Mouse (Mus musculus) adrenal gland, postnatal 10 days (tissue): ENCODE data around the gene Slco3a1. TPM values are rescaled to one million over a fixed set of nuclear protein-coding genes. Genes with fewer than 3 reads are reported as not detected.
A peak's percentile ranks its signal among the peaks of the same experiment; 100 is the strongest.

Experiments
- DNase-seq: peaks from one replicate; pipeline ENCODE4 v3.0.0; 2021; ENCODE audit warnings: mixed read lengths
- total RNA-seq, 2 experiments: library from RNA; stranded (reverse); gene quantifications; 2 replicates each; pipeline ENCODE4 v1.2.3; 2021

Gene Slco3a1
- total RNA-seq, 2 experiments from 2014 or later: 20.5 to 31.2 TPM

DNA sequence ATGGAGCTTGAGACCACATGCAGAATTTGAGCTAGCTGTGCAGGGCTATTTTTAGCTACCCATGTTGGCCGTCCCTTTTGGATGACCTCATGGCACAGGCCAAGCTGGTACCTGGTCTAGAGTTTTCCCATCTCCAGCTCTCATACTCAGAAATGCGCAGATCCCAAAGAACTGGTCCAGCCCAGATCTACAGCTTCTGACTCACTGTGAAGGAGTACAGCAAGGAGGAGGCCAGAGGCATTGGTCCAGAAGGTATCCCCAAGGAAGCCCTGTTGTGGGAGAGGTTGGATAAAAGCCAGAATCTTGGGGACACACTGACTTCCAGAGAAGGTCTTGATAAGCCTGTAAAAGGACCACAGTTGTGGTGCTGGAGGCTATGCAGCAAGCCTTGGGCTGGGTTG is 172.7 kb downstream of the Slco3a1 start:
- peak; percentile 29 for DNase-seq

DNA sequence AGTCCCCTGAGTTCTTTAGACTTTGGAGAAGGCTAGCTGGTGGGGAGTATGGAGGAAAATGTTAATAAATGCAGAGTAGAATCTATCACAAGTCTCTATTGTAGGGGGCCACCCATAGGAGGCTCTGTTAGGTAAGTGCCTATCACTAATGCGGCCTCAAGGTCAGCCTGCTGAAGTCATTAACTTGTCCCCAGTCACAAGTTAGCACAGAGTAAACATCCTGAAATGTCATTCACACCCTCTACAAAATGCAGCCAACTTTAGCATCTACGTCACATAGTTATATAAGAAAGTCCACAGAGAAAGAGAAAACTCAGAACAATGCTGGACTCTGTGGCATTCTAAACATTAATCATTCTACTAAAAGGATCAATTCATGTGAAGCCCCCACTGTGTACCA is 173.5 kb downstream of the Slco3a1 start:
- DNase-seq: no peak

DNA sequence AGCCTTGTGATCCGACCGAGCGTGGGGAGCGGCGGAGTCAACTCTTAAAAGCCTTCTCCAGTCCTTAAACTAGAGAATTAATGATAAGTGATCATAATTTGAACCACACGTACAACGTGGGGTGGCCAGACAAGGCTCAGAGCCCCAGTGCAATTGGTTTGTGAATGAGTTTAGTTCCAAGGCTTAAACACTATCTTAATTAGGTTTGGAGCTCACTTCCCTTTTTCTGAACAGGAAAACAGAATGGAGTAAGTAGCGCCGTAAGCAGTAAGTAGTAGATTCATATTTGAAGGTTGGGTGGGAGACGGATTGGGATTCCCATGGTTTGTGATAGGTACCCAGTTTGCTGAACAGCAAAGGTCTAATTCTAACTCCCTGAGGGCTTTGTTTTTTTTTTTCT is 176.7 kb downstream of the Slco3a1 start:
- DNase-seq: no peak

DNA sequence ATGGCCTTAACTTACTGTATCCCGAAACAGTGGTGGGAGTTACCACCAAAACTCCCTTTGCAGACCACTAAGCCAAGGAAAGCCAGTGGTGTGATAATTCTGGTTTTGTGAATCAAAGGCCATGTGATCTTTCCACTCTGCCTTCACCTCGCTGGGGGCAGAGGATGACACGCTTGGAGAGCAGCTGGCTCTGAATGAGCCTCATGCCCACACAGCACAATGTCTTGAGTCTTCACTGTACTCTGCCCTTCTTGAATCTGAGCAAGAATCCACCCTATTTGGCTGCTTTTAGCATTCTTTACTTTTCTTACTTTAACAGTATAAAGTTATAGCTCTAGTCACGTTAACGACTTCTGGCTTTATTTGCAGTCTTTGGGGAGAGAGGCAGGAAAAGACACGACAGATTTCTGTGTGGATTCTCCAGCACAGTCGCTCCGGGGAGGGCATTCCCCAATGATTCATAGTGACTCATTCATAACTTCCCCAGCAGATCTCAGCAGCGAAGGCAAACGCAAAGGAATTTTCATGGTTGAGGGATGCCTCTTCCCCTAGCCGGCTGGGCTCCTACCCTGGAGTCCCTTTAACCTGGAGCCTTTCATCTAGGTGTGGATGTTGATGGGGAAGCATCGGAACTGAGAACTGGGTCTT is 178.1 kb downstream of the Slco3a1 start:
- DNase-seq: peak; percentile 35

DNA sequence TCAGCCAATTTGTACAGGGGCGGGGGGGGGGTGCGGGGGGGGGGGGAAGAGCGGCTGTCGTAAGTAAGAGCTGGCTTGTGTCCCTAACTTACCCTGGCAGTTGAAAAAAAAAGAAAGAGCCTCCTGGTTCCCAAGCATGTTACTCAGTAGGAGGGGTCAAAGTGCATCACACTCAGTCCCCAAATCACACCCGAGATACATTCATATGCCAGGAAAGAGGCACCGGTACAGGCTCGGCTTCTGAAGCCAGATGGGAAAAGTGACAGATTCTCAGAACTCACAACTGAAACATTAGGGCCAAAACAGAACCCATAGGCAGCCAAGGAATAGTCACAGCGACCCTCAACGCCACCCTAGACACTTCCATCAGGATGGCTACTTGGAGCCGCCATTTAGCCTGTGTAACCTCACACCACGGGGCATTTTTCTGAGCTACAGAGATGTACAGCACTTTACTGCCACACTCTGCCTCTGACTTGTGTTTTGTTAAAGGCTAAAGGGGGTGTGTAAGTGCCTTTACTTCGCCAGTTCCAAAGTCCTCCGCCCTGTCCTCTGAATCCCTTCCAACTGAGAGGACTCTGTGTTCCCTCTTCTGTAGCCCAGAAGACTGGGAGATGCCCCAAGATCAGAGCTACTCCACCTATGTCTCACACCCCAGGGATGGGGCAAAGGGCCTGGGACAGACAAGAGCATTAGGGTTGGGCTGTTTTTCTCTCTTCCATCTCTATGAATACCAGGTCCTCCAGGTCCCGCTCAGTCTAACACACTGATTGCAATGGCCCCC is 179.2 kb downstream of the Slco3a1 start:
- no peak for DNase-seq

DNA sequence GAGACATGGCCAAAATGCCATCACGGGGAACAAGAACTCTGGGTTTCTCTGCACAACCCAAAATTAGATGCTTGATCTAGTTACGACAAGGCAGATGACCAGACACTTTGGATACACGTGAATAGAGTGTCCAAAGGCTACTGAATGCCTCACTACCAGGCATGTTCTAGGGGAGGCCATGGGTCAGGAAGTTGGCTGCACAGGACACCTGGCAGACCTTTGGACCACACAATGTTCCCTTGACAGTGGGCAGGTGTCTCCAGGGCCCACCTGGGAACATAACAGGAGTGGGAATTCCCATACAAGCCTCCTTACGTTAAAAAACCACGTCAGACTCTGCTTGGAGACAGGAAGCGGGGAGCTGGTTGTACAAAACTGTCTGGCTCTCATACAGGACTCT is 181.5 kb downstream of the Slco3a1 start:
- DNase-seq: no peak

DNA sequence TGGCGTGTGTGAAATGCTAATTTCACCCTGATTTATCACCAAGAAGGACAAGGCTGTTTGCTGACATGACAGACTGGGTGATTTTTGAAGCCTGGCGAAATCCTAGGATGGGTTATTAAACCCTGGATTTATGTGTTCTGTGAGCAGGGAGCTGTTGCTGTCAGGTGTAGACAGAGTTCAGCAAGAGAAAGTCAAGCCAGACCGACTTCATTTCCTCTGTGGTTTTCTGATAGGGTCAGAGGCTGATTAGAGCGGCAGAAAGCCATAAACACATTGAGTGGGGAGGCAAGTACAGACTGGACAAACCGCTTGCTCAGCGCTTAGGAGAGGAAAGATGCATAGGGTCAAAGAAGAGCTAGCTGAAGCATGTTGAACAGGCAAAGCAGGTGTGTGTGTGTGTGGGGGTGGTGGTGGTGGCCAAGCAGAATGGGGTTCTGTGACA is 182.4 kb downstream of the Slco3a1 start:
- no peak for DNase-seq

DNA sequence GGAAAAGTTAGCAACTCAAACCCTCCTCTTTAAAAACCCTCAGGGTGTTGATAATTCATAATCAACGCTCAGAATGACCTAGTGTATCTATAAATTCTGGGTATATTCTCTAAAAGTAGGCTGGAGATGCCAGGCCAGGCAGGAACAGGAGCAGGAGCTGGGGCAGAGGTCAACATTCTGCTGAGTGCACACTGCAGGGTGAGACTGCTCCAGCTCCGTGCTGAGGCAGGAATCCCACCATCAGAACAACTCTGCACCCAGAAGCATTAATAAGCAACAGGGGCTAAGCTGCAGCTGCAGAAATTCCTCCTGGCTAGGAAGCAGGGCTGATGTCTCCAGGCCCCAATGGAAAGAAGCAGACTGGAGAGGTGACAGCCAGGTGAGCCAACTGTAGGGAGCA is 182.9 kb downstream of the Slco3a1 start:
- no peak for DNase-seq

DNA sequence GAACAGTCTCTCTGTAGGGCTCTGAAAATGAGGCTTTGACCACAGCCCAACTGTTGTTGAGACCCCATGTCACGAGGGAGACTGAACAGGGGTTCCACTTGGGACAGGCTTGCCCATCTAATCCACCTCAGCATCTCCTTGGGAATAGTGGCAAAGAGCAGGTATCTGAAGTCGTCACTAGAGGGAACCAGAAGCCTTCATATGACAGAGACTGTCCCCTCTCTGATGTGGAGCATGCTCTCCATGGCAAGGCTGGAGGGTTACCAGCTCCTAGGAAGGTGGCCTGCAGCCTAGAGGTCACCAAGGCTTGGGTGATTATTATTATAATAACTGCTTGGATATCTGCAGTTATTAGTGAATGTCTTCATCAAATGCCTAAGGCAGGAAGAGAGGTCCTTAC is 183.4 kb downstream of the Slco3a1 start:
- DNase-seq: peak; percentile 40

DNA sequence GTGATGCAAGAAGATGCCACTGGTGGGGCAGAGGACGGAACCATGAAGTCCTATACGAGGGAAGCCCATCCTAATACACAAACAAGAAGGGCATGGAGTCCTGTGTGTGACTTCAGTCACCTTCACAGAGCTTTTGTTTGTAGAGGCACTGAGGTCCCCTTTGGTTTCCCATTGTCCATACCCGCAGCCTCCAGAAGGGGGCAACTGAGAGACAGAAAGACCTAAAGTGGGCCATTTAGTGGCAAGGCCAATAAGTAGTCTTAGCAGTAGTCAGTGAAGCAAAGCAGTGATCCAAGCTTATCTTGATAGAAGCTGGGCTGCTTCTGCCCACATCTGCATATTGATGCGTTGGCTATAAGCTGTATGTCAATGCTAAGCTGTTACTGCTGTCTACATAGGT is 184.9 kb downstream of the Slco3a1 start:
- peak; percentile 55 for DNase-seq

DNA sequence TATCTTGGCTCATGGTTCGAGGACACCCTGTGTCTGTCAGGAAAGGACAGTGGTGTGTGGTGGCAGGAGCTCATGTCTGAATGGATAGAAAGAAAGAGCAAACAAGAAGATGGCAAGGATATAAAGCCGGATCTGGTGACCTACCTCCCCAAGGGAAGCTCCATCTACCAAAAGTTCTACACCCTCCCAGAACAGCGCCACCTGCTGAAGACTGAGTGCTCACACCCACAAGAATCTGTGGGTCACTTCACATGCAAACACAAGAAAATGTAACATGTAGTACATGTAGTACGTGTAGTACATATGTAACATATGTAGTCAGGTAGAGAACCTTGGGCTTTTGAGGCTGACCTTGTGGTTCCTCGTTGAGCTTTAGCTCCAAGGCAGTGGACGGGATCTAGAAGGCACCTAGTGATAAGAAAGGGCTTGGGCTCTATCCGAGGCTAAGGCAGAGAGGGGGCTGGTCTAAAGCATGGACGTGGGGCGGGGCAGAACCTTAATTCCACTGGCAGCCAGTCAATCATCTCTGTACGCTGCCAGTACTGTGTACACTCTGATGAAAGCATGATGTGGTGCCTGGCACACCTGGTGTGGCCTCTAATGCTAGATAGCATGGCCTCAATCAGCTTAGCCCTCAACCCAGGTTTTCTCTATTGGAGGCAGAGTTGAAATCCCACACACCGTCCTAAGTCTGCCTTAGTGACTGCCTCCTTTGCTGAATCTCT is 186.2 kb downstream of the Slco3a1 start:
- DNase-seq: no peak

DNA sequence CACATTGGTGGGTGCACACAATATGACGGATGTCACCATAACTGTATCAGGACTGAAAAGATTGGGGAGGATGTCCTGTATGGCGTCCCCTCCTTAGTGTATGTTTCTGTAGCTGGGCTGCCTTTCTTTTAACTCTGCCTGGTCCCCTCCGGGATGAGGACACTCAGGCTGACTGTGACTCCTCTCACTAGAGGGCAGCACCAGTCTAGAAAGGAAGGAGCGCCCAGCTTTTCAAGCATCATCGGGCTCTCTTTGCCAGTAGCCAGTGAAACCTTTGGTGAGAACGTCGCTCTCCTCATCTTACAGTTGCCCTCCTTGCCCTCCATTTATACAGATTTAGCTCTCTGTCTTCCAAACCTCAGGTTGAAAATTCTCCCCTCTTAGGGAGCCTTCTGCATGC is 187.2 kb downstream of the Slco3a1 start:
- DNase-seq: peak; percentile 60

DNA sequence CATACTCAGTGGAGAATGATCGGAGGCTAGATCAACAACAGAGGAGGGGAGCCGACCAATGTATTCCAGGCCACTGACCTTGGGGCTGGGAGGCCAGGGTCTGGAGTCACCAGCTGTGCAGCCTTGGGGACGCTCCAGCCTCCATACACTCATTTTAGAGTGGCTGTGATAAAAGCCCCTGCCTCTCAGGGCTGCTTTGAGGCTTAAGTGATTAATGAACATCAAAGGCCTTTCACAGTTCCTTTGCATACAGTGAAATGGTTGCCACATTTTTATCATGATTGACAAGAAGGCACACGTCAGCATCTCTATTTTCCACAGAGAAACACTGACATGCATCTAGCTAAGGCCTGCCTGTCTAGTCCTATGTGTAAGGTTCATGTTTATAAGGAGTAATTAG is 189.0 kb downstream of the Slco3a1 start:
- DNase-seq: no peak

DNA sequence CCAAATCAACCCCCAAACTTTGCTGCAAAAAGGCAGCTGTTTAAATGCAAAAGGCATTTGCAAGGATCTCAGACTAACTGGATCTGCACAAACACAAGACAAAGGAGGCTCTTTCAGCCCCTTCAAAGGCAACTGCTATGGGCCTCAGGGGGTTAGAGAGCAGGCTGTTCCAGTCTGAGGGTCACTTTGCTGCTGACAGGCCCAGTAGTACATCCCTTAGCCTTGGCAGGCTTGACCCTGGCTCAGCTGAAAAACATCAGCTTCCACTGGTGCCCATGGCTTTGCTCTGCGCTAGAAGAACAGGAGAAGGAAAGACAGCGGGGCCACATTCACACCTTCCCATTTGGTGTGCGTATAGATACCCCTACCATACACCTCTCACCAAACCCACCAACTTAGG is 189.6 kb downstream of the Slco3a1 start:
- DNase-seq: no peak

DNA sequence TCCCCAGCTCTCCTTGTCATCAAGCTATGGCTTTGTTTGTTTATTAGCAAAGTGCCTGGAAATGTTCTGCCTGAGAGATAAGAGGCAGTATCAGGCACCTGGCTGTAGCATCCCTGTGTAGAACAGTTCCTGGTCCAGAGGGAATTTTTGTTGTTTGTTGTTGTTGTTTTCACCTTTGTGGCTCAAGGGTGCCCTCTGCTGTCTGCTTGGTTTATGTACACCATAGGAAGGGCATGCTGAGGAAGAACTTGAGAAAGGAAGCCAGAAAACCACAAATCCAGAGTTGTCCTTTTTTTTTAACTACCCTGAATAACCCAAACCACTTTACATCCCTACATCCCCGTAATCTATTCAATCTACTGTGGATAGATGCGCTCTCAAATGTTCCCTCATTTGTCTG is 191.1 kb downstream of the Slco3a1 start:
- no peak for DNase-seq

DNA sequence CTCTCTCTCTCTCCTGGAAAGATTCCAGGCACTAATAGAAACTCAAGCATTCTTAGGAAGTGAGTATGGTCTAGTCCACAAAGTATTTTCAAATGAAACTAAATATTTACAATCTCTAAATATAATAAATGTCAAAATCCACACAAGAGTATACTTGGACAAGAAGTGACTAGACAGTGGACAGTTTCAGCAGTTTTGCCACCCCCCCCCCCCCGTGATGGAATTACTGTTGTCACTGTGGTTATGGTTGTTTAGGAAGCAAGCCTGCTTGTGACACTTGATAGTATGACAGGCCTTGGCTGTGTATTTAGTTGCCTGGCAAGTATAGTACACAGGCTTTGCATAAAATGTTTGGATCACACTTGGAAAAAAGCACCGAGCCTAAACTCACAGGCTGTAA is 192.9 kb downstream of the Slco3a1 start:
- DNase-seq: no peak

DNA sequence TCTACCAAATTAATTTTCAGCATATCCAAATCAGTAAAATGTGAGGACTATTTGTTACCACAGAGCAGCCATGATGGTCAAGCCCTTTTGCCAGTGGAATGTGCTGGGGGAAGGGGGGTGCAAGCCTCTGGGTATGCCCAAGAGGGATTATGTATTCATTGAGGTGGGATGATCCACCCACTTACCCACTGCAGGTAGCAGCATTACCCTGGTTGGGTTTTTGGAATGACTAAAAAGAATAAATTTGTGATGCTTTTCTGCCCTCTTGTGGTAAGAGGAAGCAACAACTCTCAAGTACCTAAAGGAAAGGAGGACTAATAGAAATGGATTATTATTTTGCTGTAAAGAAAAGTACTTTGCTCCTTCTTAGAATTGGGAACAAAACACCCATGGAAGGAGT is 197.6 kb downstream of the Slco3a1 start:
- DNase-seq: no peak

DNA sequence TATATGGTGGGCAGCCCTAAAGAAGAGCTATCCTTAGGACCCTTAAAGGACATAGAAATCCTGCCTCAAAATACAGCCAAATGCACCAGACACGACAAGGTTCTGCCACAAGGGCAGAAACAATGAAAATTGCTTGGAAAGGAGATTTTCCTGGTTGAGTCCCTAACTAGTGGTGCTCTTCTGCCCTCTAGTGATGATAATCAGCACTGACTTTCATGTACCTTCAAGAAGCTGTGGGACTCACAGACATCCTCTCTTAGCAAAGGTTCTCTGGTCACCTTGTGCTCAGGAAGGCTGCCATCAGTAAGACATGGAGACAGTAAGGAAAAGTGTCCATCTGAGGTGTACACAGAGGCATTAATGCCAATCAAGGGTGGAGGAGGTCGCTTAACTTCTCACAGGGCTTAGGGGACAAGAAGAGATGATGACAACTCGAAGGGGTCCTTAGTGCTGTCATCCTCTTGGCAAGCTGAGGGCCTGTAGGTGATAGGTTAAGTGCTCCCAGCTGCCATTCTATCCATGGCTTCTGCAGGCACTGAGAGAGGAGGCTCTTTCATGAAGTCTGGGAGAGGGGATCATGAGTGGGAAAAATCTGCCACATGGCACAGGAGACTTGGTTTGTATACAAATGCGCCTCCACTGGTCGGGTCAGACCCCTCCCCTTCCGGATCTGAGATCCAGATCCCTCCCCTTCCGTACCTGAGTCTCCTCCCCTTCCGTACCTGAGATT is 199.9 kb downstream of the Slco3a1 start:
- DNase-seq: peak; percentile 56

DNA sequence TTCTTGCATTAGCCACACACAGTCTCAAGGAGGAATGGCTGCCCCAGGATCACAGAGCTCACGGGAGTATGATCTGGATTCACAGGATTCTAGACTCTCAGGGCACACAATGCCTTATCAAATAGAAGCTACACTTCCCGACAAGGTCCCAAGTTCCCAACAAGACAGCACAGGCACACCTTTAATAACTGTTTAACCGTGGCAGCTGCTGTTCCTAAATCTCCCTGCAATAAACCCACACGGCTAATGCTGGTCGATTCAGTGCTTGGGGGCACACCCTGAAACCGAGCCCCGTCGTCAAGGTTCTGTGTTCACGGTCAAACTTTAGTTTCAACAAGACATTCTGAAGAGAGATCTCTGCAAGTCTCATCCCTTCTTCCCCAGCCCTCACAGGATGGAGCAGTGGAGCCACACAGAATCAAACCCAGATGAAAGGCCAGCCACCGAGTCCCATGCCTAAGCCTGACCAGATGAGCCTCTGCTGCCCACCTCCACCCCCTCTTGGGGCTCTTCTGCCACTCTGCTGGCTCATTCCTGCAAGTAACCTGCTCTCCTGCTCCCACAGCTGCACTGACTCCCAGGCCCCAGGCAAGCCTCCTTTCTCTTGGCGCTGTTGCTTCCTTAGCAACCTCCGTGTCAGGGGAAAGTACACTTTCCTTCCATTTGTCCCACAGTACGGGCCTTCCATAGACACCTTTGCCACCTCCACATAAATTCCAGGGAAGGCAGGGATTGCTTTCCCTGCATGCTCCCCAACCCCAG is 200.7 kb downstream of the Slco3a1 start:
- DNase-seq: no peak

DNA sequence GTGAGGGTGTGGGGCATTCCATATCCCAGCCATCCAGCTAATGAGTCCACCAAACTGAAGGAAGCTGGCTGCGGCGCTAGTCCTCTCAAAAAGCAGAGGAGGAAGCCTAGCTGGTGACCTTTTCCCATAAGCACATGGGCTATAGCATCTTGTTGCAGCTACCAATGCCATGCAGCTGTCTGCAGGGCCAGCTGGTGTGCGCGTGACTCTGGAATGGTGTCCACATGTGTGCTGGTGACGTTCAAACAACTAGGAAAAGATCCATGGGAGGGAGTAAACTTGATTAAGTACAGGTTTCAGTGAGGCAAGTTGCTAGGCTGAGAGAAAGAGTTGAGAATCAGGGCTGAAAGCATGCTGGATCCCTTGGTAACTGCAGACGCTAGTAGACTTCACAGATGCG is 201.3 kb downstream of the Slco3a1 start:
- DNase-seq: no peak

DNA sequence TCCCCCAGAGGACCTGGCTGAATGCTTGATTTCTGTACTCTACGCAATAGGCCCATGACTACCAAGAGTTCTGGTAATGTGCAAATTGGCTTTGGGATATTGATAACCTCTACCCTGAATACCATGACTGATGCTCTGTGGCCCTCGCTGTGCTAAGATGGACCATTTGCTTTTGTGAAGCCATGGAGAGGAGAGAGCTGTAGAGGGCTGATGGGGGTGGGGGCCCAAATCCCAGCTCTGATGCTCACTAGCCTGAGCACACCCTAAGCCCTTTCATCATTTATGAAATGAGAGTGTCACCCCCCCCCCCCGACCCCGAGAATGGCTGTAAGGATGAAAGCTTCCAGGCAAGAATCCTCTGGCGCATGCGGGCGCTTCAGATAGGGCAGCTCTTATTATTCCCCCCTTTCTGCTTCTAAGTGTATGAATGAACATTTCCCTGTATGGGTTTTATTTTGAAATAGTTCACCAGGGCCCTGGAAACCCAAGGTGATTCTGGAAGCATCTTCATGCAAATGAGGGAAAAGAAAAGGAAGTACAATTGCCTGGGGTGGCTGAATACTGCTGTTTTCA is 206.2 kb downstream of the Slco3a1 start:
- DNase-seq: no peak

DNA sequence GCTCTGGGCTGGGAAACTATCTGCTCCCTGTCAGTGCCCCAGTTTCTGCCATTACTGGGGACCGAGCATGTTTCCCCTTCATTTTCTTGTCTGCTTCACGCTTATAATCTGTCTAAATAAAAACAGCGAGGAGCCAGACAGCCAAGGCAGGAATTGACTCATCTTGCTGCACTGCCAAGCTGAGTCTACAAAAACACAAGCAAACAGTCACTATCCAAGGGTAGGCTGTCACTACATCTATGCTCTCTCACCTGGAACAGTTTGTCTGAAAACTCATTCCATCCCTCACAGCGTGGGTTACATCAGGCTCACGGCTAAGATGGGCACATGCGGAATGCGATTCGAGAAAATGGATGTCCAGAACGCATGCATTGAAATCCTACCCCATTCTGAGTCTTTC is 207.6 kb downstream of the Slco3a1 start:
- DNase-seq: no peak
